Mouse (Mus musculus) stomach, postnatal 0 days (tissue): ENCODE results near the gene Gtf2i.

Experiments
- CTCF ChIP-seq: IDR thresholded peaks from 2 replicates; pipeline ENCODE4 v1.5.1; 2016; ENCODE audit warnings: antibody characterized with exemption, low read depth, mild to moderate bottlenecking, moderate library complexity
- EP300 ChIP-seq: optimal IDR thresholded peaks from 2 replicates; pipeline ENCODE3; 2016; ENCODE audit warnings: antibody characterized with exemption

- no peak for TF ChIP-seq CTCF
- no peak for TF ChIP-seq EP300
Measured at GRCm38 (mm10) chr5:134309345-134309744, 5.2 kb downstream of the Gtf2i start.
